ENCODE assay signal across 22 mouse cellular contexts in genomic region chr14:102291361-102291760, GRCm38 (mm10).
DNase-seq lines count a peak whose midpoint lies in the region; ATAC-seq and TF ChIP-seq lines count a peak whose summit lies in the region.
"Had no signal": no experiment of that assay in that cellular context is flagged by ENCODE, and none has a peak within 500 bp of the region (broad histone marks: within the 10 kb centered on the region; RNA-seq: fewer than 3 reads in every experiment).

No protein-coding gene starts in this region.

- peak; percentile 83 for DNase-seq in midbrain, embryonic 11.5 days (ENCODE audit: low spot score, missing footprints)
- no peak for DNase-seq in midbrain, postnatal 0 days (ENCODE audit: low spot score)
- no peak for DNase-seq in midbrain, embryonic 10.5 days (ENCODE audit: low spot score)
- DNase-seq in embryo, embryonic 11 days: peak; percentile 19
- no peak for DNase-seq in hindbrain, postnatal 0 days (ENCODE audit: low spot score)
- DNase-seq: adrenal gland, adult 2 months; adrenal gland, postnatal 14 days; cerebellum, adult 11-12 months; cerebellum, adult 8-10 months; cerebellum, postnatal 10 days; cerebellum, postnatal 36 days; gastrocnemius, postnatal 36 days; heart, adult 2 months; heart, postnatal 14 days; heart, postnatal 4 days had no signal

- peak; percentile 86 for ATAC-seq in midbrain, embryonic 11.5 days (ENCODE audit: low FRiP score)
- no peak for ATAC-seq in midbrain, postnatal 0 days (ENCODE audit: low FRiP score)
- ATAC-seq in midbrain, embryonic 16.5 days: peak; percentile 21; the same call in 1 of the 2 replicates
- ATAC-seq in hindbrain, postnatal 0 days: no peak
- ATAC-seq: CD4-positive, CD25-positive, alpha-beta regulatory T cell, adult 4 months; forebrain, embryonic 15.5 days had no signal

- H3K4me2 ChIP-seq in midbrain, embryonic 11.5 days: no peak overlapping the region
- H3K4me2 ChIP-seq in midbrain, postnatal 0 days (ENCODE audit: low read depth, low read length, poor library complexity, severe bottlenecking): no peak overlapping the region
- H3K4me2 ChIP-seq in midbrain, embryonic 16.5 days (ENCODE audit: low read length): no peak overlapping the region
- H3K4me2 ChIP-seq in hindbrain, postnatal 0 days (ENCODE audit: low read depth, low read length): no peak overlapping the region
- H3K4me2 ChIP-seq: forebrain, embryonic 15.5 days; heart, embryonic 13.5 days; hindbrain, embryonic 14.5 days had no signal

- H3K27ac ChIP-seq in midbrain, embryonic 11.5 days (ENCODE audit: low read depth, low read length): no peak overlapping the region
- H3K27ac ChIP-seq in midbrain, postnatal 0 days (ENCODE audit: low read depth, low read length): no peak overlapping the region
- no peak overlapping the region for H3K27ac ChIP-seq in midbrain, embryonic 16.5 days (ENCODE audit: low read length)
- H3K27ac ChIP-seq in midbrain, embryonic 10.5 days (replicated peaks): no peak overlapping the region
- no peak overlapping the region for H3K27ac ChIP-seq in hindbrain, postnatal 0 days
- H3K27ac ChIP-seq: forebrain, embryonic 10.5 days; forebrain, embryonic 15.5 days; heart, adult 2 months; heart, embryonic 10.5 days; heart, embryonic 13.5 days; hindbrain, embryonic 14.5 days had no signal

- no peak overlapping the region for H3K9ac ChIP-seq in midbrain, embryonic 11.5 days (ENCODE audit: low read length)
- H3K9ac ChIP-seq in midbrain, postnatal 0 days (replicated peaks; ENCODE audit: low read length, poor library complexity, severe bottlenecking): no peak overlapping the region
- H3K9ac ChIP-seq in midbrain, embryonic 16.5 days (ENCODE audit: low read depth, low read length): no peak overlapping the region
- H3K9ac ChIP-seq in hindbrain, postnatal 0 days (replicated peaks; ENCODE audit: low read length): no peak overlapping the region
- H3K9ac ChIP-seq: forebrain, embryonic 15.5 days; heart, embryonic 13.5 days; hindbrain, embryonic 14.5 days had no signal

- no peak overlapping the region for H3K4me3 ChIP-seq in midbrain, embryonic 11.5 days (ENCODE audit: low read depth, low read length)
- no peak overlapping the region for H3K4me3 ChIP-seq in midbrain, postnatal 0 days (ENCODE audit: low read depth, low read length)
- no peak overlapping the region for H3K4me3 ChIP-seq in midbrain, embryonic 16.5 days (ENCODE audit: low read depth, low read length)
- H3K4me3 ChIP-seq in midbrain, embryonic 10.5 days: no peak overlapping the region
- H3K4me3 ChIP-seq in hindbrain, postnatal 0 days (ENCODE audit: low read length): no peak overlapping the region
- H3K4me3 ChIP-seq: forebrain, embryonic 10.5 days; forebrain, embryonic 15.5 days; heart, adult 2 months; heart, embryonic 10.5 days; heart, embryonic 13.5 days had no signal

- no peaks in the 10 kb centered on the region for H3K4me1 ChIP-seq in midbrain, embryonic 11.5 days (ENCODE audit: control insufficient read depth, insufficient read depth, low read length)
- H3K4me1 ChIP-seq in midbrain, postnatal 0 days (ENCODE audit: insufficient read depth, low read length): no peaks in the 10 kb centered on the region
- H3K4me1 ChIP-seq in midbrain, embryonic 16.5 days (ENCODE audit: control insufficient read depth, insufficient read depth, low read length): no peaks in the 10 kb centered on the region
- H3K4me1 ChIP-seq in midbrain, embryonic 10.5 days: peaks cover 21% of the 10 kb centered on the region
- no peaks in the 10 kb centered on the region for H3K4me1 ChIP-seq in hindbrain, postnatal 0 days (ENCODE audit: insufficient read depth, low read length)
- H3K4me1 ChIP-seq: forebrain, embryonic 15.5 days; heart, embryonic 10.5 days; heart, embryonic 13.5 days had no signal

- WGBS in midbrain, embryonic 11.5 days: 17% methylated on average over 1 of the region's 1 CpGs
- 28% methylated on average over 1 of the region's 1 CpGs for WGBS in midbrain, postnatal 0 days
- 12% methylated on average over 1 of the region's 1 CpGs for WGBS in midbrain, embryonic 16.5 days
- WGBS in midbrain, embryonic 10.5 days: 32% methylated on average over 1 of the region's 1 CpGs
- 36% methylated on average over 1 of the region's 1 CpGs for WGBS in hindbrain, postnatal 0 days

- no peaks in the 10 kb centered on the region for H3K9me3 ChIP-seq in midbrain, embryonic 11.5 days (ENCODE audit: control insufficient read depth, low read length)
- no peaks in the 10 kb centered on the region for H3K9me3 ChIP-seq in midbrain, postnatal 0 days (ENCODE audit: low read length)
- H3K9me3 ChIP-seq in midbrain, embryonic 16.5 days (replicated peaks; ENCODE audit: control insufficient read depth, low read length, poor library complexity, severe bottlenecking): no peaks in the 10 kb centered on the region
- H3K9me3 ChIP-seq in midbrain, embryonic 10.5 days (replicated peaks): no peaks in the 10 kb centered on the region
- no peaks in the 10 kb centered on the region for H3K9me3 ChIP-seq in hindbrain, postnatal 0 days (ENCODE audit: low read length)
- H3K9me3 ChIP-seq: forebrain, embryonic 10.5 days; forebrain, embryonic 15.5 days; heart, embryonic 10.5 days; heart, embryonic 13.5 days had no signal

- H3K27me3 ChIP-seq in midbrain, embryonic 11.5 days (ENCODE audit: control insufficient read depth, insufficient read depth, low read length): no peaks in the 10 kb centered on the region
- H3K27me3 ChIP-seq in midbrain, postnatal 0 days (ENCODE audit: insufficient read depth, low read length): no peaks in the 10 kb centered on the region
- H3K27me3 ChIP-seq in midbrain, embryonic 16.5 days (ENCODE audit: control insufficient read depth, insufficient read depth, low read depth, low read length): no peaks in the 10 kb centered on the region
- H3K27me3 ChIP-seq in midbrain, embryonic 10.5 days (ENCODE audit: low read depth, poor library complexity, severe bottlenecking): peaks cover 3% of the 10 kb centered on the region; the same call in 1 of the 2 replicates
- no peaks in the 10 kb centered on the region for H3K27me3 ChIP-seq in hindbrain, postnatal 0 days (ENCODE audit: insufficient read depth, low read length)
- H3K27me3 ChIP-seq: forebrain, embryonic 15.5 days; heart, embryonic 13.5 days had no signal

- no peaks in the 10 kb centered on the region for H3K36me3 ChIP-seq in midbrain, embryonic 11.5 days (ENCODE audit: control insufficient read depth, insufficient read depth, low read length)
- no peaks in the 10 kb centered on the region for H3K36me3 ChIP-seq in midbrain, postnatal 0 days (ENCODE audit: insufficient read depth, low read length)
- H3K36me3 ChIP-seq in midbrain, embryonic 16.5 days (ENCODE audit: control insufficient read depth, insufficient read depth, low read length): no peaks in the 10 kb centered on the region
- H3K36me3 ChIP-seq in midbrain, embryonic 10.5 days: no peaks in the 10 kb centered on the region
- no peaks in the 10 kb centered on the region for H3K36me3 ChIP-seq in hindbrain, postnatal 0 days (ENCODE audit: insufficient read depth, low read length)
- H3K36me3 ChIP-seq: forebrain, embryonic 10.5 days; forebrain, embryonic 15.5 days; heart, embryonic 10.5 days; heart, embryonic 13.5 days had no signal

- no peak for TF ChIP-seq CTCF in midbrain, postnatal 0 days (IDR thresholded peaks at IDR 0.05)
- TF ChIP-seq CTCF in hindbrain, postnatal 0 days (IDR thresholded peaks at IDR 0.05; ENCODE audit: low read depth): no peak

Comparison
In these comparisons a context has a peak if more than half of its experiments do, and no peak if none do; other contexts are left out.
1. ATAC-seq: peak in midbrain, embryonic 11.5 days (single experiment) and midbrain, embryonic 16.5 days (single experiment); none in midbrain, postnatal 0 days (single experiment) and hindbrain, postnatal 0 days (single experiment).
2. DNase-seq: peak in midbrain, embryonic 11.5 days (single experiment) and embryo, embryonic 11 days (single experiment); none in midbrain, postnatal 0 days (single experiment), midbrain, embryonic 10.5 days (single experiment) and hindbrain, postnatal 0 days (single experiment).